Mouse (Mus musculus) intestine, embryonic 15.5 days (tissue): ENCODE measurements around the gene Selenof. TPM values are rescaled to one million over a fixed set of nuclear protein-coding genes. Genes with fewer than 3 reads are reported as not detected.

Experiments used
- ATAC-seq: fragments of 200-750 bp; cut with Nextera tagmentation; 2 replicates; pipeline ENCODE4 v1.8.0; 2017; ENCODE audit warnings: moderate TSS enrichment, moderate library complexity
- H3K27ac ChIP-seq: fragments of 300-500 bp; sonication (generic); 2 replicates; pipeline ENCODE4 v1.5.1; 2015; ENCODE audit warnings: mild to moderate bottlenecking, inconsistent platforms
- H3K27me3 ChIP-seq: fragments of 300-500 bp; sonication (generic); replicated peaks from 2 replicates; pipeline ENCODE4 v1.6.1; 2015; ENCODE audit warnings: inconsistent platforms
- H3K36me3 ChIP-seq: fragments of 300-500 bp; sonication (generic); 2 replicates; pipeline ENCODE4 v1.6.1; 2015; ENCODE audit warnings: inconsistent platforms
- H3K4me1 ChIP-seq: fragments of 300-500 bp; sonication (generic); replicated peaks from 2 replicates; pipeline ENCODE4 v1.6.1; 2015; ENCODE audit warnings: inconsistent platforms
- H3K4me2 ChIP-seq: fragments of 300-500 bp; sonication (generic); replicated peaks from 2 replicates; pipeline ENCODE4 v1.6.1; 2015; ENCODE audit warnings: mild to moderate bottlenecking, inconsistent platforms
- H3K4me3 ChIP-seq: fragments of 300-500 bp; sonication (generic); replicated peaks from 2 replicates; pipeline ENCODE4 v1.5.1; 2015; ENCODE audit warnings: inconsistent platforms
- H3K9ac ChIP-seq: fragments of 300-500 bp; sonication (generic); 2 replicates; pipeline ENCODE4 v1.6.1; 2015; ENCODE audit warnings: inconsistent platforms
- H3K9me3 ChIP-seq: fragments of 300-500 bp; sonication (generic); 2 replicates; pipeline ENCODE4 v1.6.1; 2016; ENCODE audit warnings: inconsistent platforms
- WGBS: fragments of 180-500 bp; shearing (Covaris S2); methylation state at CpG from one replicate; pipeline ENCODE4 v1.1.7; 2015; 5-methylcytosine and 5-hydroxymethylcytosine counted together
- polyA plus RNA-seq: library from polyadenylated mRNA; unstranded; fragments of >200 nt; fragmentation: Nextera tagmentation; extraction: Ambion mirVana; gene quantifications from 2 replicates; pipeline ENCODE4 v1.2.1, GENCODE M21; 2015

Selenof gene
- polyA plus RNA-seq, 1 experiment from 2014 or later, result 618 TPM

DNA sequence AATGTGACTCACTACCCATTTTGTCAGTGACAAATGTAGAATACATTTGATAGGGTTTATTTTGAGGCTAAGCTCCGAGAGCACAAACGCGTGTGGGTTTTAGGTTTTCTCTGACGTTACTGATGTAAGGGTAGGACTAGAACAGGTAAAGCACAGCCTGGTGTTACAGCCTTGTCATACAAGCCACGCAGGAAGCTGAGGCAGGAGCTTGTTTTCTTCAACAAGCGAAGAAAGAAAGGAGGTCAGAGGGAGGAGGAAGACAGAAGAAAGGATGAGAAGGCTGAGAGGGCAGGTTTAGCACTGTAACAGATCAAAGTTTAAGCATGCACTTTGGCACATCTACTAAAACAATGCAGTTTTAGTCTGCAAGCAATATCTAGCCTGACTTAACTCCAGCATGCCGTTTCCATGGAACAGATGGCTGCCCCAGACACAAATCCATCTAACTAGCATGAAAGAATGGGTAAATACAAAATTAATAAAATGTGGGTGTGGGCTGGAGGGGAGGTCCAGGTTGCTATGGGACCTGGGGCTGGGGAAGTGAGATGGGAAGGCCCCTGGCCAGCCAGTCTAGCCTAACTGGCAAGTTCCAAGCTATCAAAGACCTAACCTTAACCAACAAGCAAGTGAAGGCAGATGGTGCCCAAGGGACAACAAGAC, 21.8 kb upstream of the Selenof start:
- Histone ChIP-seq H3K36me3 (no peaks in the 10 kb centered on the region), H3K9ac (no peak overlapping the region), H3K9me3 (no peaks in the 10 kb centered on the region), H3K27me3 (no peaks in the 10 kb centered on the region), H3K4me1 (peaks cover 8% of the 10 kb centered on the region; the same call in 1 of the 2 replicates), H3K4me2 (no peak overlapping the region), H3K27ac (no peak overlapping the region), H3K4me3 (no peak overlapping the region)
- 81% methylated on average over 7 of the region's 7 CpGs for WGBS
- ATAC-seq, result no peak

DNA sequence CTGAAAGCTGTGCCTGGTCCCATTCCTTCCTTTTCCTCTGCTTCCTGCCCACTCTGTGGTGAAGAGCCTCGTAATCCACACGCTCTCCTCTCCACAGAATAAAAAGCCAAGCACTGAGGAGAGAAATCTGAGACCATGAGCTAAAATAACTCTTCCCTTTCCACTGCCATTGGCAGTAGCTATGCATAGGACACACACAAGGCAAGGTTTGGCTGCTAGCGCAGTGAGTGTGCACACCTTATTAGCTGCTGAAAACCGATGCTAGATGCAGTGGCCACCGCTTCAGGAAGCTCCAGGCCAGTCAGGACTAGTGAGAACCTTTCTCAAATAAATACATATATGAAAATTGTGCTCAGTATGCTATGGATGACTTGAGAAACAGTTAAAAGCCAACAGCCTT, 20.1 kb upstream of the Selenof start:
- H3K36me3 ChIP-seq, result no peaks in the 10 kb centered on the region
- H3K9me3 ChIP-seq, result no peaks in the 10 kb centered on the region
- no peak for ATAC-seq
- peaks cover 11% of the 10 kb centered on the region for H3K4me1 ChIP-seq
- H3K27ac ChIP-seq, result no peak overlapping the region
- H3K27me3 ChIP-seq, result no peaks in the 10 kb centered on the region
- 94% methylated on average over 5 of the region's 5 CpGs for WGBS
- no peak overlapping the region for H3K4me3 ChIP-seq
- no peak overlapping the region for H3K4me2 ChIP-seq
- no peak overlapping the region for H3K9ac ChIP-seq

DNA sequence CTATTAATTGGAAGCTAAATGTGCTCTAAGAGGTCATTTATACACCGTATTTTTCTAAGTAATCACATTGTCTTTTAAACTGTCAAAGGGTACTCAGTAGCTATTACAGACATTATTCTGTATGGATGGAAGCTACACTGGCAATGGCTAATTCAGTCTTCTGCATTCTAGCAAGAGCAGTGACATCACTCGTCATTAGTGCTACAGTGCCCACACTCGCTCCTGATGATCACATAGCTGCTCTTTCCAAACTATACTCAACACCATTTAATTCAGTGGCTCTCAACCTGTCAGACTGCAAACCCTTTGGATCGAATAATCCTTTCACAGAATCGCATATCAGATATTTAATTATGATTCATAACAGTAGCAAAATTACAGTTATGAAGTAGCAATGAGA, 19.4 kb upstream of the Selenof start:
- Histone ChIP-seq H3K27me3 (no peaks in the 10 kb centered on the region), H3K27ac (no peak overlapping the region), H3K4me2 (no peak overlapping the region), H3K4me1 (peaks cover 11% of the 10 kb centered on the region), H3K4me3 (no peak overlapping the region), H3K36me3 (no peaks in the 10 kb centered on the region), H3K9ac (no peak overlapping the region), H3K9me3 (no peaks in the 10 kb centered on the region)
- no peak for ATAC-seq
- 80% methylated on average over 5 of the region's 5 CpGs for WGBS

GRCm38 (mm10) chr3:144551416-144551815, 18.7 kb upstream of the Selenof start:
- H3K27me3 ChIP-seq, result no peaks in the 10 kb centered on the region
- no peak overlapping the region for H3K4me3 ChIP-seq
- no peaks in the 10 kb centered on the region for H3K9me3 ChIP-seq
- H3K36me3 ChIP-seq, result no peaks in the 10 kb centered on the region
- WGBS, result 39% methylated on average over 4 of the region's 4 CpGs
- ATAC-seq, result no peak
- peaks cover 11% of the 10 kb centered on the region for H3K4me1 ChIP-seq
- no peak overlapping the region for H3K4me2 ChIP-seq
- no peak overlapping the region for H3K27ac ChIP-seq
- H3K9ac ChIP-seq, result no peak overlapping the region

- no peak for ATAC-seq
- no peaks in the 10 kb centered on the region for H3K36me3 ChIP-seq
- no peak overlapping the region for H3K9ac ChIP-seq
- 60% methylated on average over 7 of the region's 7 CpGs for WGBS
- H3K27me3 ChIP-seq, result no peaks in the 10 kb centered on the region
- H3K9me3 ChIP-seq, result no peaks in the 10 kb centered on the region
- no peak overlapping the region for H3K4me3 ChIP-seq
- H3K4me2 ChIP-seq, result no peak overlapping the region
- peaks cover 20% of the 10 kb centered on the region for H3K4me1 ChIP-seq
- H3K27ac ChIP-seq, result no peak overlapping the region
Observed at GRCm38 (mm10) chr3:144553942-144554341, 16.2 kb upstream of the Selenof start.

DNA sequence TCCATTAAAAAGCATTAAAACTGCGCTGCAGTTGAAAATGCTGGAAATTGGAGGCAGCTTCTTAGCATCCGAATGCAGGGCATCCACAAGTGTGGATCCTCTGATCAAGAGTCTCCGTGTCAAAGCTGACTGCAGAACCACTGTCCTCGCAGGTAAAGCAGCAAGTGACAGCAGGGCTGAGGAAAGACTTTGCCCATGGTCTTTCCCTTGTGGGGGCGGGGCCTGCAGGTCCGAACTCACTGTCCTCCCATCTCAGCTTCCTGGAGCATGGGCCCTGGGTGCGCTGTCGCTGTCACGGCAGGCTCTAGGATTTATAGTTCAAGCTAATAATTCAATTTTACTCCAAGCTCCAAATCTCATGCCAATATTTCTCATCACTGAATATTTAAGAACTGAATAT, 15.6 kb upstream of the Selenof start:
- no peak overlapping the region for H3K4me3 ChIP-seq
- no peak overlapping the region for H3K9ac ChIP-seq
- H3K4me2 ChIP-seq, result no peak overlapping the region
- H3K4me1 ChIP-seq, result peaks cover 23% of the 10 kb centered on the region
- H3K36me3 ChIP-seq, result no peaks in the 10 kb centered on the region
- WGBS, result 68% methylated on average over 9 of the region's 9 CpGs
- no peaks in the 10 kb centered on the region for H3K9me3 ChIP-seq
- H3K27me3 ChIP-seq, result no peaks in the 10 kb centered on the region
- peak; percentile 38; the same call in 1 of the 2 replicates for ATAC-seq
- H3K27ac ChIP-seq, result no peak overlapping the region

- Histone ChIP-seq H3K9me3 (no peaks in the 10 kb centered on the region), H3K4me1 (peaks cover 23% of the 10 kb centered on the region), H3K4me2 (no peak overlapping the region), H3K27ac (no peak overlapping the region), H3K36me3 (no peaks in the 10 kb centered on the region), H3K4me3 (no peak overlapping the region), H3K27me3 (no peaks in the 10 kb centered on the region), H3K9ac (no peak overlapping the region)
- 77% methylated on average over 7 of the region's 7 CpGs for WGBS
- ATAC-seq, result no peak
Observed at GRCm38 (mm10) chr3:144555144-144555543, 15.0 kb upstream of the Selenof start.

GRCm38 (mm10) chr3:144556625-144557324, 13.3 kb upstream of the Selenof start:
- H3K4me1 ChIP-seq, result peaks cover 19% of the 10 kb centered on the region
- peak overlapping the region; percentile 37 for H3K4me2 ChIP-seq
- no peaks in the 10 kb centered on the region for H3K27me3 ChIP-seq
- no peak overlapping the region for H3K27ac ChIP-seq
- H3K4me3 ChIP-seq, result no peak overlapping the region
- H3K36me3 ChIP-seq, result no peaks in the 10 kb centered on the region
- no peaks in the 10 kb centered on the region for H3K9me3 ChIP-seq
- ATAC-seq, result peak; percentile 42; the same call in 1 of the 2 replicates
- H3K9ac ChIP-seq, result no peak overlapping the region
- 26% methylated on average over 16 of the region's 16 CpGs for WGBS

GRCm38 (mm10) chr3:144558274-144558673, 11.8 kb upstream of the Selenof start:
- H3K4me2 ChIP-seq, result peak overlapping the region; percentile 36; the same call in 1 of the 2 replicates
- peak; percentile 73 for ATAC-seq
- 38% methylated on average over 5 of the region's 5 CpGs for WGBS

DNA sequence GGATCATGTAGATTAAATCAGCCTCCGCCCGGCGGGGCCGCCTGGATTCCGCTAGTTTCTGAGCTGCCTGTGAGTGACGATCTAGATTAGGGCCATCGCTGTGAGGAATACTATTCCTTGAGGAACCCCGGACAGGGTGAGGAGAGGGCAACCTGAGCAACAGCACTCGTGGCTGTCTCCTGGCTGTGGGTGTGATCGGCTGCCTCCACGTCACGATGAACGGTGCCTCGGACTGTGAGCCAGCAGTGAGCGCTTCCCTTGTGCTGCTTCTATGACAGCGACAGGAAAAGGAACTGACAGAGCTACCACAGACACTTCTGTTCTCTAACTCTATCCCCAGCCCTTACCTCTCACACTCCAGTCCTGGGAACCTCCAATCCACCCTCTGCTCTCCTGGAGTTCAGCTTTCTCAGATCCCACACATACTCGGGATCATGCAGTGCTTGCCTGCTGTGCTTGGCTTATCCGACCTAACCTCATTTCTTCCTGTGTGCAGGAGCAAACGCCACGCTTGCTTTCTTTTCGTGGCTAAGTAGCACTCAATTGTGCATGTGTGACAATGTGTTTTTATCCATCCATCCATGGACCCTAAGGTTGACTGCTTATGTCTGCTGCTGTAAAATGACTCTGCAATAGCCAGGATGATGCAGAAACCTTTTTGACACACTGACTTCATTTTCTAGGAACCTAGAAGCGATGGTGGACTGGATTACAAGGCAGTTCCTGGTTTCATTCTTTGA, 8.4 kb upstream of the Selenof start:
- 71% methylated on average over 22 of the region's 22 CpGs for WGBS
- no peak overlapping the region for H3K9ac ChIP-seq
- H3K9me3 ChIP-seq, result no peaks in the 10 kb centered on the region
- peaks cover 14% of the 10 kb centered on the region for H3K4me1 ChIP-seq
- H3K27ac ChIP-seq, result no peak overlapping the region
- H3K4me3 ChIP-seq, result no peak overlapping the region
- no peak overlapping the region for H3K4me2 ChIP-seq
- no peaks in the 10 kb centered on the region for H3K36me3 ChIP-seq
- H3K27me3 ChIP-seq, result no peaks in the 10 kb centered on the region
- ATAC-seq, result no peak

More at GRCm38 (mm10) chr3:144558274-144558673, 11.8 kb upstream of the Selenof start:
- no peak overlapping the region for H3K4me3 ChIP-seq
- H3K9me3 ChIP-seq, result no peaks in the 10 kb centered on the region
- no peak overlapping the region for H3K9ac ChIP-seq
- no peaks in the 10 kb centered on the region for H3K36me3 ChIP-seq
- no peak overlapping the region for H3K27ac ChIP-seq
- peaks cover 19% of the 10 kb centered on the region for H3K4me1 ChIP-seq
- H3K27me3 ChIP-seq, result no peaks in the 10 kb centered on the region

DNA sequence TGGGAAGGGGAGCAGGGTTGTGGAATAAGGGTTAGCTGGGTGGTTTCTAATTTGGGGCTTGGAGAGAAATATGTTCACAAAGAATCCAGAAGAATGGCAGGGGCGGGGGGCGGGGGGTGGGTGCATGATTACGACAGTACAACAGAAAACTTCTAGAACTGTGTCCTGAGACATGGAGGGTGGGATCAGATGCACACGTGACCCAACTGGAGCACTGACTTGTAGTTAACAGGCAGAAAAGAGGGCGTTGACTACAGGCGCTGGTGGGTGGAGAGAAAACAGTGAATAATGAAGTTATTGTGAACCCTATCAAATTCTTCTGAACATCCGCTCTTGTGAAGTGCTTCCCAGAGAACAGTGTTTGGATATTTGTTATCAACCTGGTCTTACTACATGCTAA, 6.2 kb upstream of the Selenof start:
- ATAC-seq, result no peak
- no peak overlapping the region for H3K27ac ChIP-seq
- H3K36me3 ChIP-seq, result no peaks in the 10 kb centered on the region
- H3K9ac ChIP-seq, result no peak overlapping the region
- no peak overlapping the region for H3K4me3 ChIP-seq
- WGBS, result 85% methylated on average over 7 of the region's 7 CpGs
- 0 out of 2 replicates have a peak, but pooled peaks cover 5% of the 10 kb centered on the region for H3K4me1 ChIP-seq
- no peaks in the 10 kb centered on the region for H3K9me3 ChIP-seq
- no peaks in the 10 kb centered on the region for H3K27me3 ChIP-seq
- H3K4me2 ChIP-seq, result no peak overlapping the region

- Histone ChIP-seq H3K4me2 (no peak overlapping the region), H3K36me3 (no peaks in the 10 kb centered on the region), H3K4me3 (no peak overlapping the region), H3K27me3 (no peaks in the 10 kb centered on the region), H3K27ac (no peak overlapping the region), H3K9ac (no peak overlapping the region), H3K4me1 (0 out of 2 replicates have a peak, but pooled peaks cover 3% of the 10 kb centered on the region), H3K9me3 (no peaks in the 10 kb centered on the region)
- 68% methylated on average over 7 of the region's 7 CpGs for WGBS
- no peak for ATAC-seq
Observed at GRCm38 (mm10) chr3:144565212-144565611, 4.9 kb upstream of the Selenof start.
